Mouse (Mus musculus): ENCODE measurements at regions not wholly inside any gene's neighbourhood (a gene's known extent, or its start where the extent isn't known, plus 50 kb on each side); places are given as distances from the start of the nearest gene placed in this dataset.
"Not testable (repeated sequence)": the region's sequence is repeated elsewhere in the genome, so short reads cannot be mapped to it uniquely, and the experiment has no call there.

DNA sequence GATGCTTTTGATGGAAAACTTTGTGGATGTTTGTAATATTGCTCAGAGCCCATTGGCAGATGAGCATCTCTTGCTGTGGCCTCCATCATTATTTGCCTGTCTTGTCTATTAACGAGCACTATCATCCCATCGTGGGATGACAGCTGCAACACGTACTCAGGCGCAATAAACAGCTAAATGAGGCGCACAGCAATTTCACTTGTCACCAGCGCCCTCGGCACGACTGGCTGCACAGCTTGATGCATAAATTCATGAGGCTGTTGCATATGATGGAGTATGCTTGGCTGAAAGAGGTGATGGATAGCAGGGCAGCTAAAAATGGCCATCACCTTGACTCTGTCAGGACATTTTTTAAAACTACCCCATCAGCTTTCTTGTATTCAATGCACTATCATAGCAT lies 853.1 kb upstream of the Pou3f2 start:
- H3K4me2 ChIP-seq: 0 out of 2 replicates have a peak overlapping the region, but pooled peaks have one; percentile 15
- no peak overlapping the region for H3K4me3 ChIP-seq
- no peaks in the 10 kb centered on the region for H3K27me3 ChIP-seq
- H3K9ac ChIP-seq: no peak overlapping the region
- no peaks in the 10 kb centered on the region for H3K9me3 ChIP-seq (replicated peaks)
- H3K4me1 ChIP-seq: peaks cover 8% of the 10 kb centered on the region; the same call in 1 of the 2 replicates
- no peaks in the 10 kb centered on the region for H3K36me3 ChIP-seq (ENCODE audit: poor library complexity, severe bottlenecking)
- WGBS: 25% methylated on average over 8 of the region's 8 CpGs
- peak; percentile 90 for ATAC-seq
- H3K27ac ChIP-seq: no peak overlapping the region

DNA sequence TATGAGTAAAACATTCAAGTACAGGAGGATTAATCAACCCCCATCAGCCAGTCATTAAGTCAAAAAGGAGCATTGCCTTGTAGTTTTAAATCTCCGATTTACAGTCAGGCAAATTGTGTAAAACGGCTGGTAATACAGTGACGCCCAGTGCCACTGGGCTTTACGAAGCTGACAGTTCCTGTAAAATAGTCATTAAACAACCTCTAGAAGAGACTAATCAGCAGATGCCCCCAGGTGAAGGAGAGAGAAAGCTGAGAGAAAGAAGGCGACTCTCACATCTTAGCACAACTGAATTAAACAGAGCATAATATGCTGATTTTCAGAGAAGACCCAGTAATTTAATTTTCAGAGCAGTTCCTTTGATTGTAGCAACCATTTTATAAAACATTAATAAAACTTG lies 850.3 kb upstream of the Pou3f2 start:
- 62% methylated on average over 5 of the region's 5 CpGs for WGBS
- H3K4me1 ChIP-seq: peaks cover 8% of the 10 kb centered on the region; the same call in 1 of the 2 replicates

DNA sequence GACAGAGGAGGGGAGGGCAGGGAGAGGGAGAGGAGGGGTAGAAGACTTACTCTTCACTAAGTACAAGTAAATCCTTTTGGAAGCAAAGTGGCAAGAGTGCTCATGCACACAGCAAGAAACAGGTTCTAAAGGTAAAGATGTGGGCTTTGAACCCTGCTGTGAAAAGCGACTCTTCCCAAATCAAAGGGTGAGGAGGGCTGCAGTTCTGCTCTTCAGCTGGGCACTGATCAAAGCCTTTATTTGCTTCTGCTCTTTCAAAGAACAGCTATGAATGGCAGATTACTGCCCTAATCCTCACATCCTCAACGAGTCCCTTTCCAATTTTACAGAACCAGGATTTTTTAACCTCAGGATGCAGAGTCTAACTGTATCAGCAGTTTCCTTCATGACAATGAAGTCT lies 812.5 kb upstream of the Pou3f2 start:
- Histone ChIP-seq H3K4me2 (no peak overlapping the region), H3K36me3 (ENCODE audit: poor library complexity, severe bottlenecking) (no peaks in the 10 kb centered on the region), H3K9ac (no peak overlapping the region), H3K4me1 (no peaks in the 10 kb centered on the region), H3K27me3 (no peaks in the 10 kb centered on the region), H3K4me3 (no peak overlapping the region), H3K9me3 (replicated peaks) (no peaks in the 10 kb centered on the region), H3K27ac (no peak overlapping the region)
- no peak for ATAC-seq
- 10% methylated on average over 2 of the region's 2 CpGs for WGBS

More for the DNA sequence above, 850.3 kb upstream of the Pou3f2 start:
- Histone ChIP-seq H3K4me3 (no peak overlapping the region), H3K27ac (no peak overlapping the region), H3K27me3 (no peaks in the 10 kb centered on the region), H3K9ac (no peak overlapping the region), H3K4me2 (no peak overlapping the region), H3K9me3 (replicated peaks) (no peaks in the 10 kb centered on the region), H3K36me3 (ENCODE audit: poor library complexity, severe bottlenecking) (no peaks in the 10 kb centered on the region)
- ATAC-seq: no peak

DNA sequence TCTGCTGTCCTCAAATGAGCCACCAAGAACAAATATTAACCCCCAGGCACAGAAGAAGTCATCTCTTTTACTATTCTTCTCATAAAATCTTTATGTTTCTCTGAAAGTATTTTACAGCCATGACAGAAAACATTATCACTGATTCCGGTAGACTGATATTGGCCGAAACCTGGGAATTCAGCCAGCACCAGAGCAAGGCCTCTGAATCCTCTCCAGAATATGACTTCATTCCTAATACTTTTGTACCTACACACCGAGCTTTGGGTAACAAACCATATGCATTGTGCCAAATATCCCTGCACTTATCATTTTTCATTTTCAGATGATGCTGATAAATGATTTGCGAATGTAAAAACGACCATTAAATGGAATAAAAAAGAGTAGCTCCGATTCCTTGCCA lies 791.9 kb upstream of the Pou3f2 start:
- Histone ChIP-seq H3K4me3 (no peak overlapping the region), H3K27me3 (no peaks in the 10 kb centered on the region), H3K27ac (no peak overlapping the region), H3K4me1 (peaks cover 14% of the 10 kb centered on the region; the same call in 1 of the 2 replicates), H3K9ac (no peak overlapping the region), H3K36me3 (ENCODE audit: poor library complexity, severe bottlenecking) (no peaks in the 10 kb centered on the region), H3K9me3 (replicated peaks) (no peaks in the 10 kb centered on the region), H3K4me2 (no peak overlapping the region)
- 50% methylated on average over 6 of the region's 6 CpGs for WGBS
- ATAC-seq: no peak

DNA sequence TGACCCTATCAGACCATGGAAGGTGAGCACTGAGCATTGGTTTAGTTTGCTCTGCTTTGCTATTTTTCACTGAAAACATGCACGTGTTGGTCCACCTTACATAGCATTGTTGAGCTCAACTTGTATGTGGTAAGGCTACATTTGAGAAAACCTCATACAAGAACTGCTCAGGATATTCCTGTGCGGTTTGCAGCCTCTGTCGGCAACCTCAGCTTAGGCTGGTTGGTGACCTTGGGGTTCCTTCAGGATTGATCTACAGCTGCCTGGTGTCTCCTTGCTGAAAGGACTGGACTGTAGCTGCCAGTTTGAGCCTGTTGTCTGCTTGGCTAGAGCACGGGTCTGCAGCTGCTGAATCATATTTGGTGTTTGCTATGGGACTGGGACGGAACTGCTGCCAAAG lies 787.0 kb upstream of the Pou3f2 start:
- no peaks in the 10 kb centered on the region for H3K27me3 ChIP-seq
- no peak for ATAC-seq
- peaks cover 5% of the 10 kb centered on the region; the same call in 1 of the 2 replicates for H3K4me1 ChIP-seq
- no peaks in the 10 kb centered on the region for H3K36me3 ChIP-seq (ENCODE audit: poor library complexity, severe bottlenecking)
- H3K9ac ChIP-seq: no peak overlapping the region
- 86% methylated on average over 5 of the region's 5 CpGs for WGBS
- no peak overlapping the region for H3K4me3 ChIP-seq
- no peaks in the 10 kb centered on the region for H3K9me3 ChIP-seq (replicated peaks)
- no peak overlapping the region for H3K4me2 ChIP-seq
- H3K27ac ChIP-seq: no peak overlapping the region

DNA sequence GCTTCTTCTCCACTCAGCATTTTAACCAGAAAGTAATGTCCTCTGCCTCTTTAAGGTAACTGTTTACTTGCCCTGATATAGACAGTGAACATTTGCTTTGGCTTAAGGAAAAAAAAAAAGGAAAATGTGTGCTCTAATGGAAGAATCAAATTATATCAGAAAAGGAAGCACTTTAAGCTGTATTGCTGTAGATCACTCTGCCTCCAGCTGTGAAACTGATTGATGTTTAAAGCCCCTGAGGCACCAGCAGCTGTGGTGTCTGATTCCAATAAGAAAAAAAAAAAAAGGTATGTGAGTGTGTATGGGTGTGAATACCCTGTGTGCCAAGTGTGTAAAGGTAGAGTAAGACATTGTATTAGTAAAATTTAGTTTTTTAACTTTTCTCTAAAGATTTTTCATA lies 783.8 kb upstream of the Pou3f2 start:
- Histone ChIP-seq H3K36me3 (ENCODE audit: poor library complexity, severe bottlenecking) (no peaks in the 10 kb centered on the region), H3K4me3 (no peak overlapping the region), H3K4me1 (no peaks in the 10 kb centered on the region), H3K4me2 (no peak overlapping the region), H3K27me3 (no peaks in the 10 kb centered on the region), H3K9ac (no peak overlapping the region), H3K27ac (no peak overlapping the region), H3K9me3 (replicated peaks) (no peaks in the 10 kb centered on the region)
- peak; percentile 38; the same call in 1 of the 2 replicates for ATAC-seq

DNA sequence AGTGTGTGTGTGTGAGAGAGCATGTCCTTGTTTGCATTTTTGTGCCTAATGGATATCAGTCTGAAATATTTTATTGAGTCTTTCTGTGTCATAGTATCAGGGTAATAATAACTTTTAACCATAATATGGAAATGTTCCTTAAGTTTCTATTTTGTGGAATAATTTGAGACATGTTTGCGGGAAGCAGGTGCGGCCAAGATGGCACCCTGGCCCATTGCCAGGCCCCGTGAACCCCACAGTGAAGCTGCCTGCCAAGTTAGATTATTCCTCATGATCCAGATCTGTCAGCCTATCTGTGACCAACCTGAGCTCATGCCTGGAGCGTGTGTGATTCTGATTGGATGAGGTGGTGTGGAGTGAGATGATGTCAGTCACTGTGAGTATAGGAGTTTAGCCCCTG lies 772.2 kb upstream of the Pou3f2 start:
- WGBS: 91% methylated on average over 4 of the region's 4 CpGs
- Histone ChIP-seq H3K27ac (no peak overlapping the region), H3K9ac (no peak overlapping the region), H3K4me3 (no peak overlapping the region), H3K4me2 (no peak overlapping the region), H3K9me3 (replicated peaks) (peaks cover 17% of the 10 kb centered on the region), H3K4me1 (no peaks in the 10 kb centered on the region), H3K27me3 (no peaks in the 10 kb centered on the region), H3K36me3 (ENCODE audit: poor library complexity, severe bottlenecking) (no peaks in the 10 kb centered on the region)
- no peak for ATAC-seq

DNA sequence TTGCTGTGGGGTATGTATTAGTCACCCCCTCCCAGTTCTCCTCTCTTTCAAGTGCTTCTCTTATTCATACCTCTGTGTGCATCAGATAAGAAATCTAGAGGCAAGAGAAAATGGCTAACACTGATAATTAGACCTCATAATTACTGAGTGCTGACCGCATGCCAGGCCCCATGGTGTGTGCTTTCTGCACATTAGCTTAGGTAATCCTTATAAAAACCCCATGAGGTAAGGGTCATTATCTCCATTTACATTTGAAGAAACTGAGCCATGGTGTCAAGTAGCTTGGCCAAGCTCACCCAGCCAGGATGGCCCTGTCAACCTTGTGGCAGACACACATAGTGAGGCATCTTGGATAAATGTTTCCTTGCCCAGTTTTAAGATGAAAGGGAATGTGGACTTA lies 746.8 kb upstream of the Pou3f2 start:
- 13% methylated on average over 1 of the region's 1 CpGs for WGBS
- no peak overlapping the region for H3K27ac ChIP-seq
- ATAC-seq: peak; percentile 48
- H3K27me3 ChIP-seq: no peaks in the 10 kb centered on the region
- no peak overlapping the region for H3K4me3 ChIP-seq
- peaks cover 6% of the 10 kb centered on the region; the same call in 1 of the 2 replicates for H3K4me1 ChIP-seq
- no peak overlapping the region for H3K4me2 ChIP-seq
- no peak overlapping the region for H3K9ac ChIP-seq
- H3K9me3 ChIP-seq (replicated peaks): no peaks in the 10 kb centered on the region
- H3K36me3 ChIP-seq (ENCODE audit: poor library complexity, severe bottlenecking): no peaks in the 10 kb centered on the region

DNA sequence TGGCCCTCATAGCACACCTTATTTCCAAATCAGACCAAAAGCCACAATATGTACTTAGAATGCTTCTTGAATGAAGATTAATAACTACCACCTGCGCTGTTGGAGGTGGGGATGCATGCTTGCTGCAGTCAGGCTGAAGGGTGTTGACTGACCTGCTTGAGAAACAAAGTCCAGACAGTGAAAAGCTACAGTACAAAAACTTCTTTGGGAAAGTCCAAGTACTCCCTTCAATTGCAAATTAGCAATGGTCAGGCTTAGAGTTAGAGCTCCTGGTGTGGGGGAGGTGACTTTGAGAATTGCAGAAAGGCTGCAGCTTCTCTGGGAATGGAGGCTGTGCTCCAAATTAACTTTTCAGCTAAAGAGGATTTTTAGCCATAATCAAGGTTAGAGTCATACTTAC lies 706.6 kb upstream of the Pou3f2 start:
- not testable (repeated sequence) for H3K4me2 ChIP-seq; H3K4me3 ChIP-seq; H3K27ac ChIP-seq; H3K27me3 ChIP-seq; H3K4me1 ChIP-seq; H3K9ac ChIP-seq; H3K9me3 ChIP-seq (replicated peaks); H3K36me3 ChIP-seq (ENCODE audit: poor library complexity, severe bottlenecking); ATAC-seq
- WGBS: 93% methylated on average over 1 of the region's 1 CpGs

DNA sequence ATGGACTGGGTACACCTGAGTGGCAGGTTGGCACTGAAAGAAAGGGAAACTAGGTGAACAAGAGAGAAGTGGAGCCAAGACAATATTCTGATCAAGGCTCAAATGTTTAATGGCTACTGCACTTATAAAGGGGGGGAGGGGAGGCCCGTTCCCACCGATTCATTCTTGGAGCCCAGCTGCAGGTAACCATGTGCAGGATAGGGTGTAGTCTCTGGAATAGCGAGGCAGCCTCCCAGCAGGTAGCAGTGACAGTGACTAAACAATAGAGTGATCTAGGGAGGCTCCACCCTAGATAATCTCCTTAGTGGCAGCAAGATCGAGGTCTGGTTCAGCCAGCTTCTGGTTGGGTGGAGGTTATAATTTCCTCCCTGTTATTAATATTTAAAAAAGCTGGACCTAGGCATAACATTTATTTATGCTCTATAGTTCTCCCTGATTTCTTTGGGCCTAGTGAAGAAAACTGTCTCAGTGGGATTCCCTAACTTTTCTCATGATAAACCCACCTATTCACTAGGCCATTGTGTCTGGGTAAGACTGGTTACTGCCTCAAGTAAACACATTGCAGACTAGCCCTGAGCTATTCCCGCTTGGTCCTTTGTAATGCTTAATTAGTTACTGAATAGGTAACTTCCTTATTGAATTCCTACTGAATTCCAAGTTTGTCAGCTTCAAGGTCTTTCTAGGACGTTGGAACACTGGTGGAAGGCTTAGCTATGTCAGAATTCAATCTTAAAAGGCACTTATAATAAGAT lies 705.4 kb upstream of the Pou3f2 start:
- WGBS: 51% methylated on average over 6 of the region's 6 CpGs
- Histone ChIP-seq H3K27me3 (no peaks in the 10 kb centered on the region), H3K9ac (no peak overlapping the region), H3K36me3 (ENCODE audit: poor library complexity, severe bottlenecking) (no peaks in the 10 kb centered on the region), H3K4me3 (no peak overlapping the region), H3K9me3 (replicated peaks) (no peaks in the 10 kb centered on the region), H3K4me2 (no peak overlapping the region), H3K27ac (no peak overlapping the region), H3K4me1 (no peaks in the 10 kb centered on the region)
- ATAC-seq: no peak

DNA sequence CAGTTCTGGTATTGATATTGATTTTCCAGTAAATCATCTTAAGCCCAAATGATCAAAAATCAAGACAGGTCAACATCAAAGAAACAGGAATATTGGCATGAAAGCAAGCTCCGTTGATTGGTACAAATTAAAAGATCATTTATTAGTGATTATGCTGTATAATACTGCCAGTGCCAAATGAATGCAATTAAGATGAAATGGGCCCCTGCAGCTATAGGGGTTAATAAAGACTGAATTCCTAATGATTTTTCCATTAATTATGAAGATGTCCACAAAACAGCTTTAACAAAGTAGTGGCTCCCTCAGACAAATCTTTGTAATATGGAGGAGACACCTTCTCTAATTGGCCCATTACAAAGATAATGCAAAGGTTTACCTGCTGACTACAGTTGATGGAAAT lies 685.6 kb upstream of the Pou3f2 start:
- H3K4me3 ChIP-seq: no peak overlapping the region
- H3K9me3 ChIP-seq (replicated peaks): no peaks in the 10 kb centered on the region
- ATAC-seq: peak; percentile 46
- H3K9ac ChIP-seq: no peak overlapping the region
- 19% methylated on average over 1 of the region's 1 CpGs for WGBS
- H3K27ac ChIP-seq: no peak overlapping the region
- 0 out of 2 replicates have a peak, but pooled peaks cover 3% of the 10 kb centered on the region for H3K27me3 ChIP-seq
- H3K4me1 ChIP-seq: peaks cover 7% of the 10 kb centered on the region
- no peak overlapping the region for H3K4me2 ChIP-seq
- no peaks in the 10 kb centered on the region for H3K36me3 ChIP-seq (ENCODE audit: poor library complexity, severe bottlenecking)

DNA sequence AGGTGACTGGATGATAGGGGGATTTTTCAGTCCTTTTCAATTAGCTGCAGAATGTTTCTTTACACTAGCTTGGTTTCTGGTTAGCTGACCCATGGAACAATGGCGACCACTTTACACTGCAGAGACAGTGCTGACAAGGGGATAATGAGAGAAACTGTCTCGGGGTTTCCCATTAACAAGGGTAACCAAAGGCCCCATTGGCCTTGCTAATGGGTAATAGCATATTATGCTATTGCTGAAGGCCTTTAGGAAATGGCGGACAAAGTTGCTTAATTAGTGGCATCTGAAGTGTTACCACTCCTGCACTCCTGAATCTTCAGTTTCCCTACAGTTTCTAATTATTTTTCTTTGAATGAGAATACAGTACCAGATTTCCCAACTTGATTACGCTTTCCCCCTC lies 685.2 kb upstream of the Pou3f2 start:
- peak; percentile 97 for ATAC-seq
- WGBS: 5% methylated on average over 4 of the region's 4 CpGs
- Histone ChIP-seq H3K27ac (no peak overlapping the region), H3K4me3 (no peak overlapping the region), H3K9me3 (replicated peaks) (no peaks in the 10 kb centered on the region), H3K27me3 (0 out of 2 replicates have a peak, but pooled peaks cover 3% of the 10 kb centered on the region), H3K4me1 (peaks cover 7% of the 10 kb centered on the region), H3K36me3 (ENCODE audit: poor library complexity, severe bottlenecking) (no peaks in the 10 kb centered on the region), H3K4me2 (no peak overlapping the region), H3K9ac (no peak overlapping the region)

All from forebrain, embryonic 13.5 days (tissue).